Mouse (Mus musculus) T-helper 2 cell (primary cell): ENCODE data around the gene Fam83e.

Experiments
- in situ Hi-C: fragments of 300-600 bp; cut with MboI, MseI; formaldehyde crosslinking; loops from one replicate; pipeline ENCODE4 v1.15.1; 2025; ENCODE audit warnings: high pct_unique_total_duplicates

Fam83e gene

GRCm38 (mm10) chr7:45714630-45715089 lies 6.4 kb upstream of the Fam83e start:
- in situ Hi-C loops: no loop called here

- in situ Hi-C loops: no loop called here
Measured at GRCm38 (mm10) chr7:45715090-45715708, 5.8 kb upstream of the Fam83e start, which contains the start of gene Rpl18. Gene Rpl18 (plus strand): TSS chr7:45715457.

- in situ Hi-C loops: no loop called here
Measured at GRCm38 (mm10) chr7:45715741-45716459, 5.1 kb upstream of the Fam83e start.

- in situ Hi-C loops: no loop called here
Measured at GRCm38 (mm10) chr7:45716460-45716857, 4.6 kb upstream of the Fam83e start.

- in situ Hi-C loops: no loop called here
Measured at GRCm38 (mm10) chr7:45716952-45717917, 3.8 kb upstream of the Fam83e start.

GRCm38 (mm10) chr7:45717918-45718297 lies 3.1 kb upstream of the Fam83e start, which contains the start of gene Sphk2:
Gene Sphk2 (minus strand): TSS chr7:45718002.
- in situ Hi-C loops: no loop called here

- in situ Hi-C loops: no loop called here
Measured at GRCm38 (mm10) chr7:45718331-45718730, 2.7 kb upstream of the Fam83e start.

GRCm38 (mm10) chr7:45719180-45719579 lies 1.8 kb upstream of the Fam83e start:
- in situ Hi-C loops: no loop called here

- in situ Hi-C loops: no loop called here
Measured at GRCm38 (mm10) chr7:45719738-45720412, 1.1 kb upstream of the Fam83e start.

GRCm38 (mm10) chr7:45721234-45721571 lies 191 bp downstream of the Fam83e start:
- in situ Hi-C loops: no loop called here

GRCm38 (mm10) chr7:45721642-45722347 lies 783 bp downstream of the Fam83e start:
- in situ Hi-C loops: no loop called here

GRCm38 (mm10) chr7:45722348-45722713 lies 1.3 kb downstream of the Fam83e start:
- in situ Hi-C loops: no loop called here

GRCm38 (mm10) chr7:45723301-45723700 lies 2.3 kb downstream of the Fam83e start:
- in situ Hi-C loops: no loop called here

- in situ Hi-C loops: no loop called here
Measured at GRCm38 (mm10) chr7:45723781-45724180, 2.8 kb downstream of the Fam83e start.

- in situ Hi-C loops: no loop called here
Measured at GRCm38 (mm10) chr7:45725151-45725550, 4.1 kb downstream of the Fam83e start.

GRCm38 (mm10) chr7:45725713-45726112 lies 4.7 kb downstream of the Fam83e start, which contains the start of gene Spaca4:
Gene Spaca4 (minus strand): TSS chr7:45725813.
- in situ Hi-C loops: no loop called here

- in situ Hi-C loops: no loop called here
Measured at GRCm38 (mm10) chr7:45726419-45726818, 5.4 kb downstream of the Fam83e start.

GRCm38 (mm10) chr7:45727625-45728024 lies 6.6 kb downstream of the Fam83e start:
- in situ Hi-C loops: no loop called here

GRCm38 (mm10) chr7:45730727-45731431 lies 9.9 kb downstream of the Fam83e start:
- in situ Hi-C loops: loop anchor here (5.0 kb wide), 2 partner anchors 81 to 211 kb away; partner anchors contain the start of gene Cyth2

GRCm38 (mm10) chr7:45733477-45733876 lies 12.5 kb downstream of the Fam83e start:
- in situ Hi-C loops: loop anchor here (5.0 kb wide), 2 partner anchors 79 to 209 kb away; partner anchors contain the start of gene Cyth2
